Mouse (Mus musculus) MEL (cell line): Measurements from ENCODE around the gene Isoc2a. TPM values are rescaled to one million over a fixed set of nuclear protein-coding genes. Genes with fewer than 3 reads are reported as not detected.

Experiments
- DNase-seq: peaks from one replicate; pipeline ENCODE4 v3.0.0; 2011; ENCODE audit warnings: low read depth, low spot score
- H3K27ac ChIP-seq: 2 replicates; pipeline ENCODE4 v1.5.1; 2012; ENCODE audit warnings: low read depth, mild to moderate bottlenecking, control low read depth, low read length, moderate library complexity; ENCODE audit not compliant: control insufficient read depth
- H3K27me3 ChIP-seq, 2 experiments: fragments of 150-350 bp in 1 of 2; sonication (generic) in 1 of 2; 2 replicates each; pipeline ENCODE4 v1.6.1; 2012; ENCODE audit warnings: low read length in 2 of 2, mild to moderate bottlenecking in 2 of 2, improper control_type of control experiment in 1 of 2, moderate library complexity in 1 of 2; ENCODE audit not compliant: insufficient read depth in 2 of 2, control insufficient read depth in 1 of 2
- H3K36me3 ChIP-seq, 2 experiments: 2 replicates each; pipeline ENCODE4 v1.6.1; 2012 to 2014; ENCODE audit warnings: low read length in 2 of 2, improper control_type of control experiment in 1 of 2, inconsistent platforms in 1 of 2, mild to moderate bottlenecking in 1 of 2; ENCODE audit not compliant: insufficient read depth in 2 of 2, control insufficient read depth in 1 of 2
- H3K4me1 ChIP-seq, 2 experiments: fragments of 150-350 bp in 1 of 2; sonication (generic) in 1 of 2; 2 replicates each; pipeline ENCODE4 v1.6.1; 2012; ENCODE audit warnings: low read length in 2 of 2, improper control_type of control experiment in 1 of 2, mild to moderate bottlenecking in 1 of 2; ENCODE audit not compliant: insufficient read depth in 2 of 2, control insufficient read depth in 1 of 2
- H3K4me3 ChIP-seq, 2 experiments: fragments of 150-350 bp in 1 of 2; sonication (generic) in 1 of 2; 2 replicates each; pipeline ENCODE4 v1.5.1; 2012; ENCODE audit warnings: low read depth in 2 of 2, low read length in 2 of 2, mild to moderate bottlenecking in 2 of 2, moderate library complexity in 2 of 2, control low read depth in 1 of 2, improper control_type of control experiment in 1 of 2; ENCODE audit not compliant: control insufficient read depth in 1 of 2, insufficient read depth in 1 of 2
- H3K79me2 ChIP-seq: 2 replicates; pipeline ENCODE4 v1.6.1; 2012; ENCODE audit warnings: mild to moderate bottlenecking, low read length, moderate library complexity; ENCODE audit not compliant: control insufficient read depth, poor library complexity, insufficient read depth
- H3K9ac ChIP-seq: 2 replicates; pipeline ENCODE4 v1.6.1; 2012; ENCODE audit warnings: low read depth, mild to moderate bottlenecking, control low read depth, low read length, moderate library complexity; ENCODE audit not compliant: control insufficient read depth, poor library complexity, severe bottlenecking
- H3K9me3 ChIP-seq: fragments of 150-350 bp; sonication (generic); replicated peaks from 2 replicates; pipeline ENCODE4 v1.6.1; 2012; ENCODE audit warnings: mild to moderate bottlenecking, low read length, improper control_type of control experiment, moderate library complexity; ENCODE audit not compliant: insufficient read depth
- BHLHE40 ChIP-seq: IDR thresholded peaks from 2 replicates; pipeline ENCODE4 v1.6.1; 2012; ENCODE audit warnings: low read depth, mild to moderate bottlenecking, inconsistent platforms, low read length, improper control_type of control experiment, borderline replicate concordance
- CTCF ChIP-seq, 3 experiments: IDR thresholded peaks in 2 of 3; conservative IDR thresholded peaks in 1 of 3; 2 replicates each; pipeline ENCODE4 v1.5.1; 2011 to 2012; ENCODE audit warnings: low read length in 3 of 3, low read depth in 2 of 3, mild to moderate bottlenecking in 2 of 3, improper control_type of control experiment in 1 of 3, inconsistent platforms in 1 of 3, mixed read lengths in 1 of 3, moderate library complexity in 1 of 3; ENCODE audit not compliant: control insufficient read depth in 1 of 3, insufficient read depth in 1 of 3, poor library complexity in 1 of 3, severe bottlenecking in 1 of 3
- E2F4 ChIP-seq: IDR thresholded peaks from 2 replicates; pipeline ENCODE4 v1.6.1; 2011; ENCODE audit warnings: low read depth, low read length, improper control_type of control experiment, borderline replicate concordance
- ELF1 ChIP-seq: IDR thresholded peaks from 2 replicates; pipeline ENCODE4 v1.6.1; 2014; ENCODE audit warnings: low read depth, mild to moderate bottlenecking, inconsistent platforms, low read length, improper control_type of control experiment, moderate library complexity
- EP300 ChIP-seq, 2 experiments: IDR thresholded peaks; 2 replicates each; pipeline ENCODE4 v1.6.1; 2011; ENCODE audit warnings: improper control_type of control experiment in 2 of 2, low read length in 2 of 2, low read depth in 1 of 2, mild to moderate bottlenecking in 1 of 2
- GATA1 ChIP-seq: IDR thresholded peaks from 2 replicates; pipeline ENCODE4 v1.6.1; 2011; ENCODE audit warnings: low read depth, low read length, improper control_type of control experiment
- JUND ChIP-seq: IDR thresholded peaks from 2 replicates; pipeline ENCODE4 v1.6.1; 2011; ENCODE audit warnings: low read depth, mild to moderate bottlenecking, improper control_type of control experiment, low read length
- MAX ChIP-seq: IDR thresholded peaks from 2 replicates; pipeline ENCODE4 v1.6.1; 2011; ENCODE audit warnings: low read length, improper control_type of control experiment
- MAZ ChIP-seq: IDR thresholded peaks from 2 replicates; pipeline ENCODE4 v1.6.1; 2012; ENCODE audit warnings: low read depth, mild to moderate bottlenecking, inconsistent platforms, low read length, improper control_type of control experiment
- MEF2A ChIP-seq: IDR thresholded peaks from 2 replicates; pipeline ENCODE4 v1.6.1; 2014; ENCODE audit warnings: low read depth, mild to moderate bottlenecking, inconsistent platforms, low read length, improper control_type of control experiment; ENCODE audit not compliant: poor library complexity, insufficient replicate concordance, severe bottlenecking; ENCODE audit errors: extremely low read depth
- MYB ChIP-seq: IDR thresholded peaks from 2 replicates; pipeline ENCODE4 v1.6.1; 2011; ENCODE audit warnings: mild to moderate bottlenecking, low read depth, low read length, improper control_type of control experiment
- NELFE ChIP-seq: IDR thresholded peaks from 2 replicates; pipeline ENCODE4 v1.6.1; 2011; ENCODE audit warnings: low read depth, low read length, improper control_type of control experiment
- RAD21 ChIP-seq: IDR thresholded peaks from 2 replicates; pipeline ENCODE4 v1.6.1; 2011; ENCODE audit warnings: mild to moderate bottlenecking, low read depth, low read length, improper control_type of control experiment
- RCOR1 ChIP-seq: IDR thresholded peaks from 2 replicates; pipeline ENCODE4 v1.6.1; 2012; ENCODE audit warnings: low read depth, mild to moderate bottlenecking, inconsistent platforms, low read length, improper control_type of control experiment
- SMC3 ChIP-seq: IDR thresholded peaks from 2 replicates; pipeline ENCODE4 v1.6.1; 2011; ENCODE audit warnings: low read depth, low read length, improper control_type of control experiment
- TAL1 ChIP-seq: IDR thresholded peaks from 2 replicates; pipeline ENCODE4 v1.6.1; 2012; ENCODE audit warnings: mild to moderate bottlenecking, inconsistent platforms, low read length, moderate library complexity, mixed read lengths
- TCF12 ChIP-seq: IDR thresholded peaks from 2 replicates; pipeline ENCODE4 v1.6.1; 2014; ENCODE audit warnings: low read depth, mild to moderate bottlenecking, inconsistent platforms, low read length, improper control_type of control experiment, moderate library complexity
- USF2 ChIP-seq, 2 experiments: IDR thresholded peaks; 2 replicates each; pipeline ENCODE4 v1.6.1; 2011 to 2012; ENCODE audit warnings: improper control_type of control experiment in 2 of 2, low read length in 2 of 2, borderline replicate concordance in 1 of 2, inconsistent platforms in 1 of 2, low read depth in 1 of 2, mild to moderate bottlenecking in 1 of 2; ENCODE audit not compliant: insufficient read depth in 1 of 2
- ZMIZ1 ChIP-seq: IDR thresholded peaks from 2 replicates; pipeline ENCODE4 v1.6.1; 2012; ENCODE audit warnings: low read depth, mild to moderate bottlenecking, inconsistent platforms, low read length, improper control_type of control experiment, moderate library complexity
- ZNF384 ChIP-seq: IDR thresholded peaks from 2 replicates; pipeline ENCODE4 v1.6.1; 2012; ENCODE audit warnings: low read depth, mild to moderate bottlenecking, inconsistent platforms, low read length, improper control_type of control experiment
- polyA plus RNA-seq, 2 experiments: library from polyadenylated mRNA; stranded (reverse) in 1 of 2; unstranded in 1 of 2; fragments of >175 nt in 1 of 2; fragments of >200 nt in 1 of 2; gene quantifications; 2 replicates each; pipeline versions ENCODE4 v1.2.1 to v1.2.4; 2012; ENCODE audit warnings: low replicate concordance in 2 of 2, low read depth in 1 of 2; ENCODE audit not compliant: insufficient read length in 2 of 2, insufficient read depth in 1 of 2, missing spikeins in 1 of 2
- total RNA-seq: library from RNA; depleted of rRNA; stranded (reverse); fragments of 300-350 nt; gene quantifications from 2 replicates; pipeline ENCODE4 v1.2.3, GENCODE M21; 2012

Isoc2a gene
- total and polyA plus RNA-seq, 3 experiments, result 11.1 to 20.6 TPM; not detected in 1

- Histone ChIP-seq H3K79me2 (no peaks in the 10 kb centered on the region), H3K4me1 (no peaks in the 10 kb centered on the region), H3K36me3 (no peaks in the 10 kb centered on the region), H3K9ac (no peak overlapping the region), H3K27me3 (no peaks in the 10 kb centered on the region), H3K27ac (no peak overlapping the region), H3K4me3 (no peak overlapping the region), H3K9me3 (no peaks in the 10 kb centered on the region)
- no peak for DNase-seq
- TF ChIP-seq BHLHE40, result no peak
- TF ChIP-seq TAL1, result no peak
- TF ChIP-seq RCOR1, result no peak
- no peak for TF ChIP-seq RAD21
- TF ChIP-seq ZNF384, result no peak
- TF ChIP-seq MAZ, result no peak
- TF ChIP-seq MYB, result no peak
These were observed 26.2 kb upstream of the Isoc2a start for GRCm38 (mm10) chr7:4850621-4851314.

GRCm38 (mm10) chr7:4851315-4851688 lies 25.7 kb upstream of the Isoc2a start:
- Histone ChIP-seq H3K27ac (no peak overlapping the region), H3K36me3 (no peaks in the 10 kb centered on the region), H3K4me3 (no peak overlapping the region), H3K4me1 (no peaks in the 10 kb centered on the region), H3K79me2 (no peaks in the 10 kb centered on the region), H3K9me3 (no peaks in the 10 kb centered on the region), H3K27me3 (no peaks in the 10 kb centered on the region), H3K9ac (no peak overlapping the region)
- DNase-seq, result no peak
- TF ChIP-seq MAX (no peak), TCF12 (no peak), RCOR1 (no peak), CTCF (IDR thresholded peaks at IDR 0.05 in 2 of 3, conservative IDR thresholded peaks at IDR 0.05 in 1 of 3; ENCODE audit: control insufficient read depth in 1 of 3, insufficient read depth in 1 of 3, low read depth in 2 of 3, low read length in 3 of 3, poor library complexity in 1 of 3, severe bottlenecking in 1 of 3) (no peak), NELFE (no peak), MYB (no peak), ZMIZ1 (no peak), GATA1 (no peak), USF2 (IDR thresholded peaks at IDR 0.05; ENCODE audit: borderline replicate concordance in 1 of 2, insufficient read depth in 1 of 2, low read depth in 1 of 2, low read length in 2 of 2) (no peak), BHLHE40 (no peak), E2F4 (no peak), ELF1 (no peak), SMC3 (no peak), JUND (no peak), EP300 (IDR thresholded peaks at IDR 0.05; ENCODE audit: low read depth in 1 of 2, low read length in 2 of 2) (no peak), RAD21 (no peak), MEF2A (no peak)
